Mouse (Mus musculus) frontal cortex, postnatal 10 days (tissue): Measurements from ENCODE around the gene Spata31d1a.

Experiments used
- DNase-seq, 2 experiments: peaks; one replicate each; pipeline ENCODE4 v3.0.0; 2022; ENCODE audit warnings: low spot score in 2 of 2, mixed read lengths in 1 of 2

Spata31d1a gene

DNA sequence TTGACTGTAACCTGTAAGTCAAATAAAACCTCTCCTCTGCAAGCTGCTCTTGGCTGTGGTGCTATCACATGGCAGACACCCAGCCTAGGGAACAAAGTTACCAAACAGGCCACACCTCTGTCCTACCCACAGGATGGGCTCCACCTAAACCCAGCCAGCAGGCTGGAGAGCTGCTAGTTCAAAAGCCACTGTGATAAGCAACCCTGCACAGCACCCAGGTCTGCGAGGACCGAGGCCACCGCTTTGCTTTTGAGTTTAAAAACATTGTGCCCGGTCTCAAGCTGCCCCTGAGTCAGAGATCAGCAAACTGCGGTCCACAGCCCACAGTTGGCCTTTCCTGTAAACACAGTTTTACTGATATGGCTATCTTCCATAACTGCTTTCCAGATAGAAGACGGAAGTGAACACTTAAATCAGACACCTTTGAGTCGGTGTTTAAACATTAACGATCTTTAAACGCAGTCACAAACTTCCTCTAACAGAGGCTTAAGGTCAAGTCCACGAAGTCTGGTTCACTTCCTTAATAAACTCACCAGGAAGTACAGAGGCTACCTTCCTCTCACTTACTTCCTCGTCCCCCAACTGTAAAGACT, 41.5 kb downstream of the Spata31d1a start:
- DNase-seq: no peak

- no peak for DNase-seq
Measured at GRCm38 (mm10) chr13:59667763-59668162, 42.4 kb downstream of the Spata31d1a start.

DNA sequence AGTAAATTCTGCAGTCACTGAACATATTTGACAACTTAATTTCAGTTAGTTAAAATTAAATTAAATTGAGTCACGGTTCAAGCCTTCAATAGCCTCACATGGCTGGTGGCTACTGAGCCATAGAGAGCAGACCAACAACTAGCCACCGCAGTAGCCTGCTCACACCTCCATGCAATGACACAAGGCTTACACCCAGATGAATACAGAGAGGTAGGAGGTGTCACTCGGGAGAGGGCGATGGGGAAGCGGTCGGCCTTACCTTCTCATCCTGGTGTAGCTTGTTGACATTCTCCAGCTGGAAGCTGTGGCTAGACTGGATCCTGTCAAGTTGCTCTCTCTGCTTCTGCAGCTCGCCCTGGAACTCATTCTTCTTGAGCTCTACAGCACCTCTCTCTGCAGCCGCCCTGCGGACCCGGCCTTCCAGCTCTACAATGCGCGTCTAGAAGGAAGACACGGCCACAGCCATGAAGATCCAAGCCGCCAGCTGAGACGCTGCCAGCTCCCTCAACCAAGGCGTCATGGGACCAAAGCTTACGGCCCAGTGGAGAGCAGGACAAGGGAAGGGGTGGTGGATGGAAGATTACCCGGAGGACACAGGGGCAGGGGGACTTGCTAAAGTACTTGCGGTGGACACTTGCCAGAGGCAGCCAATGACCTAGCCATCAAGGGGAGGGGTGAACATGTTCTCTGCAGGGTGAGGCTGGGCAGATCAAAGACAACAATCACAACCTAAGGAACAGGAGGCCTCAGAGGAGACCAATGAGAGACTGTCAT, 46.0 kb downstream of the Spata31d1a start:
- no peak for DNase-seq

DNA sequence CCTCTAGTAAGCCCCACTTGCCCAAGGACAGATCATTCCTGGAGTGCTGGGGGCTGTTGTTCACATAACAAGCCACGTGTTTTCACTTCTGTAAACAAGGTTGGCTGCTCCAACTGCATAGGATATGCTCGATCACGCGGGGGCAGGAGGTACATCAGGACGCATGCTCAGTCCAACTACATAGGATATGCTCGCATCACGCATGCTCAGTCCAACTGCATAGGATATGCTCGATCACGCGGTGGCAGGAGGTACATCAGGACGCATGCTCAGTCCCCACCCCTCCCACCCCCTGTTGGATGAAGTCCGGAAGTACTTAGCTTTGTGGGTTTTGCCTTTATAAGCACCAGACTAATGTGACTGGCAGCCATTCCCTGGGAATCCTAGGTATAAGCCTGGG, 48.2 kb downstream of the Spata31d1a start:
- no peak for DNase-seq

- no peak for DNase-seq
Measured at GRCm38 (mm10) chr13:59661387-59661786, 48.7 kb downstream of the Spata31d1a start.

DNA sequence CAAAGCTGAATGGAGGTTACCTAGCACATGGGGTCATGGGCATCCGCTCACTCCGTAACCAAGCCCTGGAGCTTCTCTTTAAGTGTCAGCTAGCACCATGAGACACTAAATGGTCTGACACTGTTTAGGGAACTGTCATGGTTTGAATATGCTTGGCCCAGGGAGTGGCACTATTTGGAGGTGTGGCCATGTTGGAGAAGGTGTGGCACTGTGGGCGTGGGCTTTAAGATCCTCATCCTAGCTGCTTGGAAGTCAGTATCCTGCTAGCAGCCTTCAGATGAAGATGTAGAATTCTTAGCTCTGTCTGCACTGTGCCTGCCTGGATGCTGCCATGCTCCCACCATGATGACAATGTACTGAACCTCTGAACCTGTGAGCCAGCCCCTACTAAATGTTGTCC, 49.8 kb downstream of the Spata31d1a start:
- no peak for DNase-seq

GRCm38 (mm10) chr13:59657781-59658180, 52.3 kb downstream of the Spata31d1a start:
- DNase-seq: no peak

GRCm38 (mm10) chr13:59656975-59657388, 53.1 kb downstream of the Spata31d1a start:
- no peak for DNase-seq

GRCm38 (mm10) chr13:59656316-59656832, 53.8 kb downstream of the Spata31d1a start:
- no peak for DNase-seq

- DNase-seq: no peak
Measured at GRCm38 (mm10) chr13:59655718-59656315, 54.3 kb downstream of the Spata31d1a start.

DNA sequence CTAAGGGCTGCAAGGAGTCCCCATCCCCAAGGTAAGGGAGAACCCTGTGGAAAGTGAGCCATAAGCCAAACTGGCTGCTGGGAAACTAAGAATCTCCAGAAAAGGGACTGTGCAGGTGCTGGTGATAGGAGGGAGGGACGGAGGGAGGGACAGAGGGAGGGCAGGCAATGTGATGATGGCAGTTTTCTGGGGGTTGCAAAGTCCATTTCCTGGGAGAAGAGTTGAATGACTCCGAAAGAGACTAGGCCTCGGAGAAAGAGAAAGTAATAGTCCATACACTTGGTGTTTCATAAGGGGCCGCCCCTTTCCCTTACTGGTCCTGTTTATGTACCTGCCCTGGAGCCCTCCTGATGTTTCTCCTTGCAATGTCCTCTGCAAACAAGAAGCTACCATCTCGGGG, 55.7 kb downstream of the Spata31d1a start:
- DNase-seq: no peak

GRCm38 (mm10) chr13:59653136-59653535, 57.0 kb downstream of the Spata31d1a start:
- DNase-seq: no peak

DNA sequence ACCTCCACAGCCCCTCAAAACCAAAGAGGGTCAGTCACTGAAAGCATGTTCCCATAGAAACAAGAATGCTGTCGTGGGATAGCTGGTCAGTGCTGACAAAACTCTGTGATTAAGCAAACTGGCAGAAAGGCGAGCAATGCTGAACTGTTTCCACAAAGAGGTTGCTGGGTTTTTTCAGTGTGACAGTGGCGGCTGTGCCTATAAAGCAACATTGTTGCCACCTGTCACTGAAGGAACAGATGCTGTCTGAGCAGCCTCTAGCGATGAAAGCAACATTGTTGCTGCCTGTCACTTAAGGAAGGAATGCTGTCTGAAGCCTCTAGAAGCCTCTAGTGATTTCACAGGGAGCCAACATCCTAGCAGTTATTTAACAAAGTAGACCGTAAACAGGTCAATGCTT, 57.5 kb downstream of the Spata31d1a start:
- no peak for DNase-seq
